21 mouse cellular contexts compared by ENCODE assay signal in genomic region chr7:102102696-102103095, GRCm38 (mm10). TPM values are rescaled to one million over a fixed set of nuclear protein-coding genes. Genes with fewer than 3 reads are reported as not detected.
A peak's percentile ranks its signal among the peaks of the same experiment; 100 is the strongest.
DNase-seq lines count a peak whose midpoint lies in the region; ATAC-seq and TF ChIP-seq lines count a peak whose summit lies in the region.
"Had no signal": no experiment of that assay in that cellular context is flagged by ENCODE, and none has a peak within 500 bp of the region (broad histone marks: within the 10 kb centered on the region; RNA-seq: fewer than 3 reads in every experiment).

No protein-coding gene starts in this region.

- peaks cover under 1% of the 10 kb centered on the region; the same call in 1 of the 2 replicates for H3K36me3 ChIP-seq in heart, adult 2 months (ENCODE audit: control insufficient read depth, insufficient read depth, low read length)
- no peaks in the 10 kb centered on the region for H3K36me3 ChIP-seq in liver, embryonic 11.5 days (ENCODE audit: control insufficient read depth, insufficient read depth, low read length)
- H3K36me3 ChIP-seq in MEL (ENCODE audit: control insufficient read depth in 1 of 2, insufficient read depth in 2 of 2, low read length in 2 of 2), result peaks cover 0 to 3% of the 10 kb centered on the region in 2 experiments; a peak in 1 of 4 replicates
- no peaks in the 10 kb centered on the region for H3K36me3 ChIP-seq in liver, embryonic 13.5 days
- H3K36me3 ChIP-seq: midbrain, embryonic 13.5 days had no signal

- no peaks in the 10 kb centered on the region for H3K9me3 ChIP-seq in liver, embryonic 11.5 days (ENCODE audit: control insufficient read depth, low read length)
- no peaks in the 10 kb centered on the region for H3K9me3 ChIP-seq in MEL (replicated peaks; ENCODE audit: insufficient read depth, low read length)
- H3K9me3 ChIP-seq in liver, embryonic 13.5 days (replicated peaks), result no peaks in the 10 kb centered on the region
- H3K9me3 ChIP-seq: midbrain, embryonic 13.5 days had no signal

- no peak for DNase-seq in heart, adult 2 months
- no peak for DNase-seq in heart, postnatal 36 days
- DNase-seq in liver, embryonic 11.5 days (ENCODE audit: low spot score), result no peak
- DNase-seq in liver (no peak), MEL (ENCODE audit: low read depth, low spot score) (peak; percentile 27)
- no peak for DNase-seq in liver, embryonic 13.5 days
- DNase-seq in layer of hippocampus, adult 2 months (ENCODE audit: low spot score in 2 of 2), result no peak
- DNase-seq: adrenal gland, postnatal 25 days; cerebellum, adult 9-11 months; gastrocnemius, postnatal 36 days; kidney, postnatal 14 days; right cerebral cortex, postnatal 14 days; thymus, postnatal 25 days had no signal

- no peaks in the 10 kb centered on the region for H3K27me3 ChIP-seq in heart, adult 2 months (ENCODE audit: control insufficient read depth, insufficient read depth, low read length)
- peaks cover 8% of the 10 kb centered on the region for H3K27me3 ChIP-seq in liver, embryonic 11.5 days (replicated peaks; ENCODE audit: control insufficient read depth, insufficient read depth, low read length)
- no peaks in the 10 kb centered on the region; a peak in 2 of 4 replicates for H3K27me3 ChIP-seq in MEL (ENCODE audit: control insufficient read depth in 1 of 2, insufficient read depth in 2 of 2, low read length in 2 of 2)
- peaks cover 20% of the 10 kb centered on the region for H3K27me3 ChIP-seq in liver, embryonic 13.5 days

- TF ChIP-seq POLR2A in heart, adult 2 months (IDR thresholded peaks at IDR 0.05; ENCODE audit: insufficient read depth, low read depth, low read length), result no peak
- TF ChIP-seq POLR2A in MEL (IDR thresholded peaks at IDR 0.05; ENCODE audit: control insufficient read depth in 1 of 2, insufficient read depth in 1 of 2, low read depth in 1 of 2, low read length in 2 of 2, poor library complexity in 1 of 2), result no peak

- TF ChIP-seq CTCF in heart, adult 2 months (IDR thresholded peaks at IDR 0.05), result no peak
- TF ChIP-seq CTCF in MEL (IDR thresholded peaks at IDR 0.05 in 2 of 3, conservative IDR thresholded peaks at IDR 0.05 in 1 of 3; ENCODE audit: control insufficient read depth in 1 of 3, insufficient read depth in 1 of 3, low read depth in 2 of 3, low read length in 3 of 3, poor library complexity in 1 of 3, severe bottlenecking in 1 of 3), result no peak
- no peak for TF ChIP-seq CTCF in layer of hippocampus, adult 2 months (conservative IDR thresholded peaks at IDR 0.05)

- WGBS in heart, adult 2 months, result 37% methylated on average over 6 of the region's 6 CpGs
- WGBS in liver, embryonic 11.5 days, result 51% methylated on average over 6 of the region's 6 CpGs
- 48% methylated on average over 6 of the region's 6 CpGs for WGBS in liver, embryonic 13.5 days (ENCODE audit: insufficient replicate concordance)

- TF ChIP-seq RAD21 in MEL (IDR thresholded peaks at IDR 0.05; ENCODE audit: low read depth, low read length), result no peak

- intact Hi-C loops in heart, adult 2 months (cut with DNase I), result no loop called here
- intact Hi-C loops in heart, postnatal 36 days (cut with DNase I), result no loop called here

- H3K27ac ChIP-seq in heart, adult 2 months, result peak overlapping the region; percentile 95
- H3K27ac ChIP-seq in liver, embryonic 11.5 days (ENCODE audit: low read depth, low read length), result no peak overlapping the region
- H3K27ac ChIP-seq in MEL (ENCODE audit: control insufficient read depth, low read depth, low read length), result no peak overlapping the region
- peak overlapping the region; percentile 45; the same call in 1 of the 2 replicates for H3K27ac ChIP-seq in liver, embryonic 13.5 days
- no peak overlapping the region for H3K27ac ChIP-seq in layer of hippocampus, adult 2 months
- H3K27ac ChIP-seq: midbrain, embryonic 13.5 days; stomach, postnatal 0 days had no signal

- H3K4me2 ChIP-seq in liver, embryonic 11.5 days, result no peak overlapping the region
- no peak overlapping the region for H3K4me2 ChIP-seq in liver, embryonic 13.5 days
- H3K4me2 ChIP-seq: lung, embryonic 14.5 days; midbrain, embryonic 13.5 days had no signal

- peak overlapping the region; percentile 52 for H3K4me3 ChIP-seq in heart, adult 2 months
- no peak overlapping the region for H3K4me3 ChIP-seq in liver, embryonic 11.5 days (ENCODE audit: low read depth, low read length)
- H3K4me3 ChIP-seq in MEL (ENCODE audit: control insufficient read depth in 1 of 2, insufficient read depth in 1 of 2, low read depth in 2 of 2, low read length in 2 of 2), result no peak overlapping the region
- H3K4me3 ChIP-seq in liver, embryonic 13.5 days (replicated peaks), result no peak overlapping the region
- no peak overlapping the region for H3K4me3 ChIP-seq in layer of hippocampus, adult 2 months
- H3K4me3 ChIP-seq: midbrain, embryonic 13.5 days had no signal

- ATAC-seq in liver, embryonic 11.5 days (replicated peaks; ENCODE audit: low FRiP score), result peak; percentile 22; the same call in 1 of the 2 replicates
- ATAC-seq in liver, embryonic 13.5 days (ENCODE audit: low read depth), result peak; percentile 27; the same call in 1 of the 2 replicates
- ATAC-seq: forebrain, embryonic 16.5 days; inflammation-experienced regulatory T-cells, adult 6 months; midbrain, embryonic 13.5 days had no signal

- H3K4me1 ChIP-seq in heart, adult 2 months (ENCODE audit: control insufficient read depth, insufficient read depth, low read length), result peaks cover 7% of the 10 kb centered on the region
- H3K4me1 ChIP-seq in liver, embryonic 11.5 days (replicated peaks; ENCODE audit: control insufficient read depth, insufficient read depth, low read length), result peaks cover 18% of the 10 kb centered on the region
- H3K4me1 ChIP-seq in MEL (ENCODE audit: control insufficient read depth in 1 of 2, insufficient read depth in 2 of 2, low read length in 2 of 2), result peaks cover 6 to 9% of the 10 kb centered on the region in 2 experiments
- H3K4me1 ChIP-seq in liver, embryonic 13.5 days (replicated peaks), result peaks cover 46% of the 10 kb centered on the region

- no peaks in the 10 kb centered on the region; the same call in 1 of the 2 replicates for H3K79me2 ChIP-seq in heart, adult 2 months (replicated peaks; ENCODE audit: control insufficient read depth, insufficient read depth, low read length)
- no peaks in the 10 kb centered on the region for H3K79me2 ChIP-seq in MEL (ENCODE audit: control insufficient read depth, insufficient read depth, low read length, poor library complexity)

- peak overlapping the region; percentile 36 for H3K9ac ChIP-seq in heart, adult 2 months (ENCODE audit: low read depth, low read length)
- no peak overlapping the region for H3K9ac ChIP-seq in liver, embryonic 11.5 days (ENCODE audit: low read depth, low read length)
- H3K9ac ChIP-seq in MEL (ENCODE audit: control insufficient read depth, low read depth, low read length, poor library complexity, severe bottlenecking), result peak overlapping the region; percentile 37
- no peak overlapping the region for H3K9ac ChIP-seq in liver, embryonic 13.5 days
- H3K9ac ChIP-seq: lung, embryonic 14.5 days; midbrain, embryonic 13.5 days had no signal

- TF ChIP-seq EP300 in heart, adult 2 months (IDR thresholded peaks at IDR 0.05; ENCODE audit: insufficient read depth, low read depth, low read length), result no peak
- no peak for TF ChIP-seq EP300 in MEL (IDR thresholded peaks at IDR 0.05; ENCODE audit: low read depth in 1 of 2, low read length in 2 of 2)

RNA-seq across cellular contexts. Expression of gene Art1, which starts 1.2 kb away (rescaled TPM):
- total RNA-seq in heart, adult 2 months (2021), result 100 to 1,000 TPM; 242 to 279 TPM
- 251 and 293 TPM in 2 replicates for polyA plus RNA-seq in heart, adult 2 months (2012; rRNA removed)
- 100 to 1,000 TPM; 282 to 343 TPM for total RNA-seq in heart, postnatal 36 days (2021)
- 0.38 and 1.1 TPM in 2 replicates for polyA plus RNA-seq in liver, embryonic 11.5 days (2014; fragmentation: Nextera tagmentation; extraction: Ambion mirVana)
- total RNA-seq in MEL (2012; rRNA removed), result not detected in 2 replicates
- polyA plus RNA-seq in MEL (2012; ENCODE audit: insufficient read depth in 1 of 2, insufficient read length in 2 of 2, low read depth in 1 of 2, low replicate concordance in 2 of 2, missing spikeins in 1 of 2), result not detected
- 0.22 and 0.48 TPM in 2 replicates for polyA plus RNA-seq in liver, embryonic 13.5 days (2015; fragmentation: Nextera tagmentation; extraction: Ambion mirVana)
- not detected for total RNA-seq in layer of hippocampus, adult 2 months (2021)
- total RNA-seq: adrenal gland, postnatal 25 days; layer of hippocampus, postnatal 10 days; left cerebral cortex, postnatal 25 days had no signal
- polyA plus RNA-seq: inflammation-experienced regulatory T-cells, adult 6 months had no signal

RNA-seq across cellular contexts. Expression of gene Art5, which starts 6.6 kb away (rescaled TPM):
- total RNA-seq in heart, adult 2 months (2021), result 10 to 100 TPM; 15.7 to 18.3 TPM
- 13.8 and 13.9 TPM in 2 replicates for polyA plus RNA-seq in heart, adult 2 months (2012; rRNA removed)
- 10 to 100 TPM; 15.3 to 28.1 TPM for total RNA-seq in heart, postnatal 36 days (2021)
- polyA plus RNA-seq in liver, embryonic 11.5 days (2014; fragmentation: Nextera tagmentation; extraction: Ambion mirVana), result 0.58 and 0.78 TPM in 2 replicates
- not detected in 2 replicates for total RNA-seq in MEL (2012; rRNA removed)
- polyA plus RNA-seq in MEL (2012; ENCODE audit: insufficient read depth in 1 of 2, insufficient read length in 2 of 2, low read depth in 1 of 2, low replicate concordance in 2 of 2, missing spikeins in 1 of 2), result under 1 TPM in 1 of 2 experiments, not detected in 1; 0.04 TPM
- polyA plus RNA-seq in liver, embryonic 13.5 days (2015; fragmentation: Nextera tagmentation; extraction: Ambion mirVana), result 0.07 and 0.32 TPM in 2 replicates
- total RNA-seq in layer of hippocampus, adult 2 months (2021), result not detected
- total RNA-seq: adrenal gland, postnatal 25 days; layer of hippocampus, postnatal 10 days; left cerebral cortex, postnatal 25 days had no signal

RNA-seq across cellular contexts. Expression of gene Chrna10, which starts 13.9 kb away (rescaled TPM):
- not detected for total RNA-seq in heart, adult 2 months (2021)
- polyA plus RNA-seq in heart, adult 2 months (2012; rRNA removed), result 0.21 TPM in 1 of 2 replicates, not detected in the other
- total RNA-seq in heart, postnatal 36 days (2021), result not detected
- not detected in 2 replicates for polyA plus RNA-seq in liver, embryonic 11.5 days (2014; fragmentation: Nextera tagmentation; extraction: Ambion mirVana)
- not detected in 2 replicates for total RNA-seq in MEL (2012; rRNA removed)
- polyA plus RNA-seq in MEL (2012; ENCODE audit: insufficient read depth in 1 of 2, insufficient read length in 2 of 2, low read depth in 1 of 2, low replicate concordance in 2 of 2, missing spikeins in 1 of 2), result not detected
- not detected in 2 replicates for polyA plus RNA-seq in liver, embryonic 13.5 days (2015; fragmentation: Nextera tagmentation; extraction: Ambion mirVana)
- total RNA-seq in layer of hippocampus, adult 2 months (2021), result under 1 TPM; 0.15 to 0.54 TPM
- total RNA-seq: adrenal gland, postnatal 25 days; gastrocnemius, postnatal 36 days; layer of hippocampus, postnatal 10 days had no signal
- polyA plus RNA-seq: inflammation-experienced regulatory T-cells, adult 6 months; lung, embryonic 14.5 days; midbrain, embryonic 13.5 days; stomach, postnatal 0 days had no signal

RNA-seq across cellular contexts. Expression of gene Trpc2, which starts 19.8 kb away (rescaled TPM):
- under 1 TPM in 1 of 2 experiments, not detected in 1; 0.23 TPM for total RNA-seq in heart, adult 2 months (2021)
- 0.70 and 1.2 TPM in 2 replicates for polyA plus RNA-seq in heart, adult 2 months (2012; rRNA removed)
- total RNA-seq in heart, postnatal 36 days (2021), result under 1 TPM; 0.28 to 0.70 TPM
- polyA plus RNA-seq in liver, embryonic 11.5 days (2014; fragmentation: Nextera tagmentation; extraction: Ambion mirVana), result not detected in 2 replicates
- total RNA-seq in MEL (2012; rRNA removed), result not detected in 2 replicates
- polyA plus RNA-seq in MEL (2012; ENCODE audit: insufficient read depth in 1 of 2, insufficient read length in 2 of 2, low read depth in 1 of 2, low replicate concordance in 2 of 2, missing spikeins in 1 of 2), result not detected
- not detected in 2 replicates for polyA plus RNA-seq in liver, embryonic 13.5 days (2015; fragmentation: Nextera tagmentation; extraction: Ambion mirVana)
- 1 to 10 TPM; 1.1 to 2.4 TPM for total RNA-seq in layer of hippocampus, adult 2 months (2021)
- total RNA-seq: adrenal gland, postnatal 25 days had no signal
- polyA plus RNA-seq: heart, postnatal 0 days; lung, embryonic 14.5 days; midbrain, embryonic 13.5 days; stomach, postnatal 0 days had no signal

RNA-seq across cellular contexts. Expression of gene Xntrpc, which starts 37.2 kb away (rescaled TPM):
- under 1 TPM; 0.81 to 0.98 TPM for total RNA-seq in heart, adult 2 months (2021)
- polyA plus RNA-seq in heart, adult 2 months (2012; rRNA removed), result 1.2 and 2.4 TPM in 2 replicates
- under 1 TPM; 0.27 to 0.94 TPM for total RNA-seq in heart, postnatal 36 days (2021)
- 0.71 and 0.81 TPM in 2 replicates for polyA plus RNA-seq in liver, embryonic 11.5 days (2014; fragmentation: Nextera tagmentation; extraction: Ambion mirVana)
- 0.08 and 0.13 TPM in 2 replicates for total RNA-seq in MEL (2012; rRNA removed)
- under 1 TPM in 1 of 2 experiments, not detected in 1; 0.14 TPM for polyA plus RNA-seq in MEL (2012; ENCODE audit: insufficient read depth in 1 of 2, insufficient read length in 2 of 2, low read depth in 1 of 2, low replicate concordance in 2 of 2, missing spikeins in 1 of 2)
- polyA plus RNA-seq in liver, embryonic 13.5 days (2015; fragmentation: Nextera tagmentation; extraction: Ambion mirVana), result 0.22 and 0.28 TPM in 2 replicates
- 1 to 10 TPM; 2.3 to 2.9 TPM for total RNA-seq in layer of hippocampus, adult 2 months (2021)

Comparison
In these comparisons a context has a peak if more than half of its experiments do, and no peak if none do; other contexts are left out.
1. H3K27ac ChIP-seq: peak in heart, adult 2 months (single experiment) and liver, embryonic 13.5 days (single experiment); none in liver, embryonic 11.5 days (single experiment), MEL (single experiment) and layer of hippocampus, adult 2 months (single experiment).
2. H3K9ac ChIP-seq: peak in heart, adult 2 months (single experiment) and MEL (single experiment); none in liver, embryonic 11.5 days (single experiment) and liver, embryonic 13.5 days (single experiment).
3. RNA of gene Art1, which starts 1.2 kb away (total RNA-seq): 282 to 343 TPM in heart, postnatal 36 days and 242 to 279 TPM in heart, adult 2 months; not detected in layer of hippocampus, adult 2 months and not detected in MEL; every median in the first group is over 100 times any median in the second.
4. RNA of gene Art5, which starts 6.6 kb away (total RNA-seq): 15.3 to 28.1 TPM in heart, postnatal 36 days and 15.7 to 18.3 TPM in heart, adult 2 months; not detected in MEL and not detected in layer of hippocampus, adult 2 months; every median in the first group is over 10 times any median in the second.